Mouse (Mus musculus) E14TG2a.4 (cell line): ENCODE measurements around the gene Mnd1.

Source experiments
- CTCF ChIP-seq: conservative IDR thresholded peaks from 2 replicates; pipeline ENCODE4 v1.5.1; 2014; ENCODE audit warnings: low read length
- POU5F1 ChIP-seq: IDR thresholded peaks from 2 replicates; pipeline ENCODE4 v1.6.1; 2014; ENCODE audit warnings: low read length, borderline replicate concordance

GRCm38 (mm10) chr3:84191141-84191881, 35.7 kb upstream of the Mnd1 start:
- TF ChIP-seq CTCF (no peak; the same call in 1 of the 2 replicates), POU5F1 (no peak)
